Mouse (Mus musculus) ES-Bruce4 (cell line): Measurements from ENCODE around the gene Gab2. TPM values are rescaled to one million over a fixed set of nuclear protein-coding genes. Genes with fewer than 3 reads are reported as not detected.

ENCODE experiments used
- H3K27ac ChIP-seq: 2 replicates; pipeline ENCODE4 v1.5.1; 2012; ENCODE audit warnings: low read length, inconsistent platforms; ENCODE audit not compliant: insufficient read depth
- H3K27me3 ChIP-seq: 2 replicates; pipeline ENCODE4 v1.6.1; 2012; ENCODE audit warnings: mild to moderate bottlenecking, low read length, inconsistent platforms; ENCODE audit not compliant: control insufficient read depth, poor library complexity, insufficient read depth, severe bottlenecking
- H3K36me3 ChIP-seq: 2 replicates; pipeline ENCODE4 v1.6.1; 2012; ENCODE audit warnings: inconsistent platforms, mild to moderate bottlenecking, low read length, moderate library complexity; ENCODE audit not compliant: control insufficient read depth, poor library complexity, insufficient read depth, severe bottlenecking
- H3K4me1 ChIP-seq: one replicate; pipeline ENCODE4 v1.8.1; 2011; ENCODE audit warnings: low read length; ENCODE audit not compliant: control insufficient read depth, insufficient read depth
- H3K4me3 ChIP-seq: 2 replicates; pipeline ENCODE4 v1.5.1; 2011; ENCODE audit warnings: low read depth, mild to moderate bottlenecking, low read length
- H3K9ac ChIP-seq: 2 replicates; pipeline ENCODE4 v1.6.1; 2012; ENCODE audit warnings: low read depth, mild to moderate bottlenecking, inconsistent platforms; ENCODE audit not compliant: poor library complexity, severe bottlenecking
- H3K9me3 ChIP-seq: replicated peaks from 2 replicates; pipeline ENCODE4 v1.6.1; 2012; ENCODE audit warnings: mild to moderate bottlenecking, low read length, inconsistent platforms; ENCODE audit not compliant: control insufficient read depth, poor library complexity, insufficient read depth, severe bottlenecking
- CTCF ChIP-seq: IDR thresholded peaks from one replicate; pipeline ENCODE4 v1.8.1; 2011; ENCODE audit warnings: low read depth, low read length
- EP300 ChIP-seq: IDR thresholded peaks from 2 replicates; pipeline ENCODE4 v1.6.1; 2011; ENCODE audit warnings: low read depth, low read length; ENCODE audit not compliant: insufficient read depth
- POLR2A ChIP-seq: IDR thresholded peaks from one replicate; pipeline ENCODE4 v1.8.1; 2011; ENCODE audit warnings: low read length; ENCODE audit not compliant: insufficient read depth
- polyA plus RNA-seq: library from polyadenylated mRNA; stranded (reverse); fragments of >200 nt; gene quantifications from 2 replicates; pipeline ENCODE4 v1.2.4, GENCODE M21; 2011; ENCODE audit warnings: low read depth; ENCODE audit not compliant: missing spikeins, insufficient read depth, insufficient read length

The Gab2 gene
- polyA plus RNA-seq, 1 experiment: 2.6 TPM

DNA sequence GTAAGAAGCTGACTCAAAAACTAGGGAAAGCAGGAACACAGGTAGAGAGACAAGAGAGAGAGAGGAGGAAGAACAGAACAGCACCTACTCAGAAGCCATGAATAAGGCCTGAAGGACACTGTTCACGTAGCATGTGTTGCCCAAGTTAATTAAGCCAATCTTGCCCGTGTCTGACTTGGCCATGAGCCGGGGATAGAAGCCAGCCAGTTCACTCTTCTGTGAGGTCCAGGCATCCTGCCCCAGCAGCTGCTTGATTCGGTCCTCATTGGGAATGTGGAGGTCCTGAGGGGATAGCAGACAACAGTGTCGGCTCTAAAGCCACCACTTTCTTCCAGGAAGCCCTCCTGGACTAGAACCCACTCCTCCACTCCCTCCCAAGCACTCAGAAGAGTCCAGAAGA lies 233.3 kb downstream of the Gab2 start:
- no peaks in the 10 kb centered on the region for H3K27me3 ChIP-seq
- no peak overlapping the region for H3K9ac ChIP-seq
- TF ChIP-seq CTCF: no peak
- TF ChIP-seq EP300: no peak
- no peak for TF ChIP-seq POLR2A
- no peak overlapping the region for H3K4me3 ChIP-seq
- no peaks in the 10 kb centered on the region for H3K4me1 ChIP-seq
- H3K36me3 ChIP-seq: no peaks in the 10 kb centered on the region
- no peak overlapping the region for H3K27ac ChIP-seq
- no peaks in the 10 kb centered on the region for H3K9me3 ChIP-seq

GRCm38 (mm10) chr7:97315656-97316055 lies 234.3 kb downstream of the Gab2 start:
- no peaks in the 10 kb centered on the region for H3K36me3 ChIP-seq
- H3K27ac ChIP-seq: no peak overlapping the region
- H3K4me3 ChIP-seq: no peak overlapping the region
- H3K9ac ChIP-seq: no peak overlapping the region
- H3K4me1 ChIP-seq: no peaks in the 10 kb centered on the region
- no peaks in the 10 kb centered on the region for H3K27me3 ChIP-seq
- H3K9me3 ChIP-seq: no peaks in the 10 kb centered on the region
- TF ChIP-seq POLR2A (no peak), EP300 (no peak), CTCF (no peak)

GRCm38 (mm10) chr7:97317706-97318105 lies 236.3 kb downstream of the Gab2 start:
- no peaks in the 10 kb centered on the region for H3K4me1 ChIP-seq
- H3K36me3 ChIP-seq: no peaks in the 10 kb centered on the region
- no peaks in the 10 kb centered on the region for H3K9me3 ChIP-seq
- TF ChIP-seq POLR2A (no peak), CTCF (no peak), EP300 (no peak)
- no peak overlapping the region for H3K4me3 ChIP-seq
- H3K27ac ChIP-seq: no peak overlapping the region
- no peak overlapping the region for H3K9ac ChIP-seq
- H3K27me3 ChIP-seq: no peaks in the 10 kb centered on the region

GRCm38 (mm10) chr7:97324342-97324741 lies 243.0 kb downstream of the Gab2 start:
- H3K4me1 ChIP-seq: no peaks in the 10 kb centered on the region
- H3K27ac ChIP-seq: no peak overlapping the region
- TF ChIP-seq EP300 (no peak), CTCF (no peak), POLR2A (no peak)
- no peaks in the 10 kb centered on the region for H3K36me3 ChIP-seq
- no peak overlapping the region for H3K9ac ChIP-seq
- H3K4me3 ChIP-seq: no peak overlapping the region
- H3K9me3 ChIP-seq: no peaks in the 10 kb centered on the region
- H3K27me3 ChIP-seq: no peaks in the 10 kb centered on the region

- H3K9me3 ChIP-seq: no peaks in the 10 kb centered on the region
- H3K36me3 ChIP-seq: no peaks in the 10 kb centered on the region
- H3K27ac ChIP-seq: no peak overlapping the region
- no peak for TF ChIP-seq EP300
- TF ChIP-seq CTCF: no peak
- TF ChIP-seq POLR2A: no peak
- H3K4me1 ChIP-seq: no peaks in the 10 kb centered on the region
- H3K27me3 ChIP-seq: no peaks in the 10 kb centered on the region
- H3K4me3 ChIP-seq: peak overlapping the region; percentile 54
- H3K9ac ChIP-seq: 0 out of 2 replicates have a peak overlapping the region, but pooled peaks have one; percentile 7
These were observed 244.0 kb downstream of the Gab2 start for GRCm38 (mm10) chr7:97325156-97325985.

- no peaks in the 10 kb centered on the region for H3K27me3 ChIP-seq
- no peak overlapping the region for H3K27ac ChIP-seq
- TF ChIP-seq POLR2A (no peak), CTCF (no peak), EP300 (no peak)
- H3K4me1 ChIP-seq: no peaks in the 10 kb centered on the region
- H3K4me3 ChIP-seq: no peak overlapping the region
- no peaks in the 10 kb centered on the region for H3K36me3 ChIP-seq
- H3K9me3 ChIP-seq: no peaks in the 10 kb centered on the region
- H3K9ac ChIP-seq: no peak overlapping the region
These were observed 246.0 kb downstream of the Gab2 start for GRCm38 (mm10) chr7:97327376-97327775.
